Mouse (Mus musculus) forebrain, embryonic 11.5 days (tissue): ENCODE results near the gene Dpagt1. TPM values are rescaled to one million over a fixed set of nuclear protein-coding genes. Genes with fewer than 3 reads are reported as not detected.
"Not testable (repeated sequence)": the region's sequence is repeated elsewhere in the genome, so short reads cannot be mapped to it uniquely, and the experiment has no call there.

Experiments used
- ATAC-seq: fragments of 200-750 bp; cut with Nextera tagmentation; replicated peaks from 2 replicates; pipeline ENCODE4 v1.8.0; 2017; ENCODE audit warnings: moderate TSS enrichment; ENCODE audit not compliant: low FRiP score
- DNase-seq: peaks from one replicate; pipeline ENCODE4 v3.0.0-alpha.2; 2017; ENCODE audit warnings: low spot score
- H3K27ac ChIP-seq: fragments of 300-500 bp; sonication (generic); 2 replicates; pipeline ENCODE4 v1.5.1; 2014; ENCODE audit warnings: low read depth, low read length
- H3K27me3 ChIP-seq: fragments of 300-500 bp; sonication (generic); 2 replicates; pipeline ENCODE4 v1.6.1; 2014; ENCODE audit warnings: mild to moderate bottlenecking, low read length, mixed read lengths; ENCODE audit not compliant: control insufficient read depth, insufficient read depth
- H3K36me3 ChIP-seq: fragments of 300-500 bp; sonication (generic); 2 replicates; pipeline ENCODE4 v1.6.1; 2014; ENCODE audit warnings: mild to moderate bottlenecking, low read length, moderate library complexity, mixed read lengths; ENCODE audit not compliant: control insufficient read depth, insufficient read depth
- H3K4me1 ChIP-seq: fragments of 300-500 bp; sonication (generic); replicated peaks from 2 replicates; pipeline ENCODE4 v1.6.1; 2014; ENCODE audit warnings: low read length, mixed read lengths; ENCODE audit not compliant: control insufficient read depth, insufficient read depth
- H3K4me2 ChIP-seq: fragments of 300-500 bp; sonication (generic); 2 replicates; pipeline ENCODE4 v1.6.1; 2014; ENCODE audit warnings: low read depth, mild to moderate bottlenecking, low read length, moderate library complexity, mixed read lengths; ENCODE audit not compliant: severe bottlenecking
- H3K4me3 ChIP-seq: fragments of 300-500 bp; sonication (generic); 2 replicates; pipeline ENCODE4 v1.5.1; 2014; ENCODE audit warnings: low read depth, low read length
- H3K9ac ChIP-seq: fragments of 300-500 bp; sonication (generic); 2 replicates; pipeline ENCODE4 v1.6.1; 2014; ENCODE audit warnings: low read length
- H3K9me3 ChIP-seq: fragments of 300-500 bp; sonication (generic); 2 replicates; pipeline ENCODE4 v1.6.1; 2016; ENCODE audit warnings: low read length, mixed read lengths; ENCODE audit not compliant: control insufficient read depth
- WGBS: fragments of 180-500 bp; shearing (Covaris S2); extraction: QIAGEN DNeasy Blood & Tissue Kit; methylation state at CpG from one replicate; pipeline ENCODE4 v1.1.7; 2014; 5-methylcytosine and 5-hydroxymethylcytosine counted together
- polyA plus RNA-seq: library from polyadenylated mRNA; unstranded; fragments of >200 nt; fragmentation: Nextera tagmentation; extraction: Ambion mirVana; gene quantifications from 2 replicates; pipeline ENCODE4 v1.2.1, GENCODE M21; 2014

The Dpagt1 gene
- polyA plus RNA-seq, 1 experiment from 2014 or later: 49.1 TPM

- Histone ChIP-seq H3K4me3 (peak within 1 kb of the TSS; percentile 74), H3K27ac (no peak within 1 kb of the TSS), H3K9me3 (no peaks in the 10 kb centered on the region), H3K27me3 (no peaks in the 10 kb centered on the region), H3K4me1 (0 out of 2 replicates have a peak, but pooled peaks cover 2% of the 10 kb centered on the region), H3K9ac (peak within 1 kb of the TSS; percentile 63), H3K36me3 (peaks cover 3% of the 10 kb centered on the region; the same call in 1 of the 2 replicates), H3K4me2 (peak within 1 kb of the TSS; percentile 78)
- under 1% methylated on average over 44 of the region's 44 CpGs for WGBS
- DNase-seq: peak; percentile 97
- peak; percentile 93 for ATAC-seq
These were observed 35.5 kb downstream of the Dpagt1 start, which contains the start of gene Vps11 for GRCm38 (mm10) chr9:44361190-44361917. Gene Vps11, minus strand, starts transcription at chr9:44361670.

- H3K4me3 ChIP-seq: peak overlapping the region; percentile 74; the same call in 1 of the 2 replicates
- not testable (repeated sequence) for DNase-seq, H3K36me3 ChIP-seq, H3K9ac ChIP-seq, H3K9me3 ChIP-seq, H3K27me3 ChIP-seq, H3K27ac ChIP-seq, H3K4me1 ChIP-seq, ATAC-seq
- H3K4me2 ChIP-seq: peak overlapping the region; percentile 78; the same call in 1 of the 2 replicates
- WGBS: 50% methylated on average over 4 of the region's 4 CpGs
These were observed 36.1 kb downstream of the Dpagt1 start for GRCm38 (mm10) chr9:44361931-44362330.

DNA sequence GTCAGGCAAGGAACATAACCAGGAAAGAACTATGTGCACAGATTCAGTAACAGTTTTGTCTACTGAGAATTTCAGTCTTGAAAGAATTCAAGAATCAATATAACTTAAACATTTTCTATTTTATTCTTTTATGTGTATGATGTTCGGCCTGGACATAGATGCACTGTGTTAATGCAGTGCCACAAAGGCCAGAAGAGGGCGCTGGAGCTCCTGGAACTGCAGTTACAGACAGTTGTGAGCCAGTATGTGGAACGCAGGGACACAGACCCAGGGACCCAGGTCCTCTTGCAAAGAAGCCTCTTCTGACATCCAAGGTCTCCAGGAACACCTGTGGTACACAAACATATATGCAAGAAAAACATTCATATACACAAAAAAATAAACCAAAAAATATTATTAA is 38.7 kb downstream of the Dpagt1 start:
- H3K36me3 ChIP-seq: no peaks in the 10 kb centered on the region
- 0 out of 2 replicates have a peak, but pooled peaks cover 2% of the 10 kb centered on the region for H3K4me1 ChIP-seq
- H3K9me3 ChIP-seq: no peaks in the 10 kb centered on the region
- H3K4me2 ChIP-seq: no peak overlapping the region
- ATAC-seq (no peak), DNase-seq (no peak)
- H3K4me3 ChIP-seq: no peak overlapping the region
- no peaks in the 10 kb centered on the region for H3K27me3 ChIP-seq
- no peak overlapping the region for H3K9ac ChIP-seq
- no peak overlapping the region for H3K27ac ChIP-seq
- WGBS: 62% methylated on average over 3 of the region's 3 CpGs

DNA sequence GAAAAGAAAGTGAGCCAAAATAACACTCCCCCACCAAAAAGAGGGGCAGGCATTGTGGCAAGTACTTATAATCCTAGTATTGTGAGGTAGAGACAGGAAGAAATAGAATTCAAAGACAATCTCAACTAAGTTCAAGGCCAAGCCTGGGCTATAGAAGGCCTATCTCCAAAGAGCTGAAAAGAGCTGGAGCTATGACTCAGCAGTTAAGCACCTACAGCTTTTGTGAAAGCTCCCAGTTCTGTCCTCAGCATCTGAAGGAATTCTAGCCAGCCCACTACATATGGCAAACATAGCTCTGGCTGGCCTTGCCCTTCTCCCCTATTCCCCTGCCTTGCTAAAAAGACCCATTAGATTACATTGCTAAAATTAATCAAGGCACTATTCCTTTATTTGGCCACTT is 47.6 kb downstream of the Dpagt1 start:
- H3K4me3 ChIP-seq: no peak overlapping the region
- no peak for ATAC-seq
- no peak overlapping the region for H3K27ac ChIP-seq
- no peak overlapping the region for H3K4me2 ChIP-seq
- H3K9me3 ChIP-seq: no peaks in the 10 kb centered on the region
- no peaks in the 10 kb centered on the region for H3K36me3 ChIP-seq
- DNase-seq: no peak
- H3K9ac ChIP-seq: no peak overlapping the region
- no peaks in the 10 kb centered on the region for H3K4me1 ChIP-seq
- no peaks in the 10 kb centered on the region for H3K27me3 ChIP-seq

DNA sequence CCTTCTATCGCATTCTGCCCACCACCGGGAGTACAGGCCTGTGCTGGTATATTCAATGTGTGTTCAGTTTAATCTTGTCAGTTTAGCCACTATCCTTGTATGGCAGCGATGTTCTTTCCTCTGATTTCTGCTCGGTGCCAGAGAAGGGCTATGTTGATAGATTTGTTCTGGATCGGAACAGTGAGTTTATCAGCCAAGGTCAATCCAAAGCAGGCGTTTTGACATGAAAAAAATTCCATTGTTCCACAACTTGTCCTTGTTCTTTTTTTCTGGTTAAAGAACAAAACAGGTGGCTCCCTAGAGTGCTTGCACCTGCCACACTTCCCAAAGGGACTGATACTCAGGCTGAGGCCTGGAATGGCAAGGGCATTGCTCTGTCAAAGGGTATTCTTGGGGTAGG is 50.3 kb downstream of the Dpagt1 start:
- 88% methylated on average over 6 of the region's 6 CpGs for WGBS

DNA sequence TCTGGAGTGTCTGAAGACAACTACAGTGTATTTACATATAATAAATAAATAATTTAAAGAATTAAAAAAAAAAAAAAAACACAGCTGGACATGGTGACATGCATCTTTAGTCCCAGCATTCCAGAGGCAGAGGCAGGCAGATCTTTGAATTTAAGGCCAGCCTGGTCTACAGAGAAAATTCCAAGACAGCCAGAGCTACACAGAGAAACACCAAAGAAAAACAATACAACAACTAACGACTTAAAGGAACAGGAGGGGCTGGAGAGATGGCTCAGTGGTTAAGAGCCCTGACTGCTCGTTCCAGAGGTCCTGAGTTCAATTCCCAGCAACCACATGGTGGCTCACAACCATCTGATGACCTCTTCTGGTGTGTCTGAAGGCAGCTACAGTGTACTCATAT is 51.5 kb downstream of the Dpagt1 start:
- not testable (repeated sequence) for H3K4me3 ChIP-seq, H3K27me3 ChIP-seq, H3K4me2 ChIP-seq, H3K9me3 ChIP-seq, ATAC-seq, H3K27ac ChIP-seq, DNase-seq, H3K9ac ChIP-seq, H3K4me1 ChIP-seq, H3K36me3 ChIP-seq
- WGBS: 76% methylated on average over 2 of the region's 2 CpGs

More for the DNA sequence above, 50.3 kb downstream of the Dpagt1 start:
- Histone ChIP-seq H3K9me3 (no peaks in the 10 kb centered on the region), H3K27ac (no peak overlapping the region), H3K4me1 (peaks cover 4% of the 10 kb centered on the region), H3K4me2 (no peak overlapping the region), H3K9ac (no peak overlapping the region), H3K27me3 (no peaks in the 10 kb centered on the region), H3K4me3 (no peak overlapping the region), H3K36me3 (no peaks in the 10 kb centered on the region)
- ATAC-seq: no peak
- DNase-seq: no peak

GRCm38 (mm10) chr9:44378153-44378730 is 52.4 kb downstream of the Dpagt1 start:
- no peak for DNase-seq
- H3K27me3 ChIP-seq: no peaks in the 10 kb centered on the region
- H3K9me3 ChIP-seq: no peaks in the 10 kb centered on the region
- 91% methylated on average over 5 of the region's 5 CpGs for WGBS
- peaks cover 12% of the 10 kb centered on the region; the same call in 1 of the 2 replicates for H3K36me3 ChIP-seq
- H3K9ac ChIP-seq: peak overlapping the region; percentile 65
- H3K4me2 ChIP-seq: peak overlapping the region; percentile 73
- no peak for ATAC-seq
- H3K27ac ChIP-seq: no peak overlapping the region; the same call in 1 of the 2 replicates
- peaks cover 4% of the 10 kb centered on the region for H3K4me1 ChIP-seq
- peak overlapping the region; percentile 89 for H3K4me3 ChIP-seq

DNA sequence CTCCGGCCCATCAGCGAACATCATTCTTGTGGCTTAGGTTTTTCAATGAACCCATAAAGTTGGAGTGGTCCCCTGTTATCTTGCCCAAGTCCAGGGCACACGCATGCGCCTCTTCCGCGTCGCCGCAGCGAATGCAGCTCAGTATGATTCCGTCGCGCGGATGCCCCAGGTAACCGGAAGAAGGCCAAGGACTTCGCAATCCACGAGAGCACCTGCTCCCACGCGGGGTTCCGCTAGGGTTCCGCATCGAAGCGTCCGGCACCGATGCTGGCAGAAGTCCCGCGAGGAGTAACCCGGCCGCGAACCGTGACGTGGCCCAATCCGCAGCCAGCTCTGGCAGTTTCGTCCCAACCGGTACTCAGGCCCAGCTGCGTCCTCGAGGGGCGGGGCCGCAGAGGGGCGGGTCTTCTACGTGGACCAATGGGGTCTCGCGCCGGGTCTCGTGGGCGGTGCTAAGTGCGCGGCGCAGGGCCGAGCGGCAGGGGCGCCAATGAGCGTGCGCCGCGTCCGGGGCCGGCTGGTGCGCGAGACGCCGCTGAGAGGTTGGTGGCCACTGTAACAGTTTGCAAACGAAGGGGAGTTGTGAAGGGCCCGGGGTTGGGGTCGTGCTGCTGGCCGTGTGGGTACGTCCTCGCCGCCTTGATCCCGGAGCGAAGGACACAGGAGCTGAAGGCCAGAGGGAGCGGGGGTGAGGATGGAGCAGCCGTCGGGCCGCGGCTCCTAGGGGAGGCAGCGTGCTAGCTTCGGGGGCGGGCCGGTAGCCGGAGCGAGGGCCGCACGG is 53.4 kb downstream of the Dpagt1 start, which contains the start of gene Hyou1:
Hyou1 (plus strand) TSS at position 437 of the 781 bp plus-strand sequence.
- peaks cover 19% of the 10 kb centered on the region for H3K36me3 ChIP-seq
- under 1% methylated on average over 83 of the region's 83 CpGs for WGBS
- H3K9me3 ChIP-seq: no peaks in the 10 kb centered on the region
- peak within 1 kb of the TSS; percentile 57 for H3K27ac ChIP-seq
- ATAC-seq (peak; percentile 97), DNase-seq (peak; percentile 100)
- peak within 1 kb of the TSS; percentile 89 for H3K4me3 ChIP-seq
- H3K4me1 ChIP-seq: peaks cover 4% of the 10 kb centered on the region
- no peaks in the 10 kb centered on the region for H3K27me3 ChIP-seq
- peak within 1 kb of the TSS; percentile 96 for H3K4me2 ChIP-seq
- peak within 1 kb of the TSS; percentile 94 for H3K9ac ChIP-seq
